Mouse (Mus musculus) neural tube, embryonic 10.5 days (tissue): ENCODE data around the gene Zfp526.

Source experiments
- DNase-seq: peaks from one replicate; pipeline ENCODE4 v3.0.0-alpha.2; 2017; ENCODE audit warnings: low spot score; ENCODE audit errors: extremely low spot score

The Zfp526 gene

GRCm38 (mm10) chr7:25209161-25209622, 12.0 kb upstream of the Zfp526 start:
- no peak for DNase-seq

GRCm38 (mm10) chr7:25210482-25210881, 10.7 kb upstream of the Zfp526 start:
- DNase-seq: no peak

- no peak for DNase-seq
These were observed 8.1 kb upstream of the Zfp526 start for GRCm38 (mm10) chr7:25213099-25213498.

- no peak for DNase-seq
These were observed 7.1 kb upstream of the Zfp526 start for GRCm38 (mm10) chr7:25214172-25214571.

GRCm38 (mm10) chr7:25217653-25218395, 3.4 kb upstream of the Zfp526 start:
- DNase-seq: no peak

- peak; percentile 88 for DNase-seq
These were observed 2.4 kb upstream of the Zfp526 start for GRCm38 (mm10) chr7:25218705-25219415.

- DNase-seq: no peak
These were observed 1.8 kb upstream of the Zfp526 start for GRCm38 (mm10) chr7:25219416-25219750.

DNA sequence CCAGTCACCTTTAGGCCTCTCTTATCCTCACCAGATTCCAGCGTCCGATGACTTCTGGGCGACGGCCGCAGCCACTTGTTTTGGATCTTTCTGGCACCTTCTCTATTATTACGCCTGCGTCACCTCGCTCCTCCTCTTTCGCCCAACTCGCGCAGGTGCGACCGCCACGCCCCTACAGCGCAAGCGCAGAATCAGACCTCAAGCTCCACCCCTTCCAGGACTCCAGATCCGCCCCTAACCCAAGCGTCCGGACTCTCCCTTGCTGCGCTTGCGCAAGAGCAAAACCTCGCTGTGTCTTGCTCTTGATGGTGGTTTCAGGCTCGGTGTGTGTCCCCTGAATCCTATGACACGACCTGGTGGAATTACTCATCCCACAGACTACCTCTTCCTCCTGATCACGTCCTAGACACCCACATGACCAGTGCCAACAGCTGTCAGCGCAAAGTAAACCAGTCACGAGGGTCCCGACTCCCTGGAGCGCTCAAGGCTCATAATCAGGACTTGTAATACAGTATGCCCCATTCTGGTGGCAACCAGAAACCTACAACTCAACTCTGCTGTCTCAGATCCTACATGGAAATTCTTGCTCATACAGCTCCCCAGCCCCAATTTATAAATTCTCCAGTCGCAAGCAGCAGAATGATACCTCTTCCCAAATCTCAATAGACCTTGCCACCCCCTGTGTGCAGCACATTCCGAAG, 1.3 kb upstream of the Zfp526 start:
- peak; percentile 91 for DNase-seq

- no peak for DNase-seq
These were observed 646 bp upstream of the Zfp526 start, which contains the start of gene Dedd2 for GRCm38 (mm10) chr7:25220457-25221101. Dedd2 (minus strand) TSS chr7:25220615.

DNA sequence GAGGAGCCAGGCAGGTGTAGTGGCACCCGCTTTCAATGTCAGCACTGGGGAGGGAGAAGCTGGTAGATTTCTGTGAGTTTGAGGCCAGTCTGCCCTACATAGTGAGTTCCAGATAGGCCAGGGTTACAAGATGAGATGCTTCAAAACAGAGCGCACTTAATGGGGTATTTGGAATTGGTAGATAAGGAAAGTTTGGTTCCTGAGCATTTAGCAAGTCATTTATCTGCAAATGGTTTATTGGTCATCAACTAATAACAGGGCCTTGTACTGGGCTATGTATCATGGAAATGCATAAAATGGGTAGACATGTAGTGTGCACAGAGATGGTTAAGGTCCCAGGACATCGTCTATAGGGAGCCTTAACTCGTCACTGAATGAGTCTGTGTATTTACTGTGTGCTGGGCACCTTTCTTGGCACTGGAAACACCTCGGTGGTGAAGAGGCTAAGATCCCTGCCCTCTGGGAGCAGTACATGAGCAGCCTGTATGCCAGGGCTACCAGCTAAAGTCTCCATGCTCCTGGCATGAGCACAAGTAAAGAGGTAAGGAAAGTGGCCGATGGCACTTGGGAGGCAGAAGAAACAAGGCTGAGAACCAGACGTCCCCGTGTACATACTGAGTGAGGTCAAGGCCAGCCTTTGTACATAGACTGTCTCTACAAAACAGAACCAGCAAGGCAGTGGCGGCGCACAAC, 1.2 kb downstream of the Zfp526 start:
- no peak for DNase-seq

- no peak for DNase-seq
These were observed 6.5 kb downstream of the Zfp526 start for GRCm38 (mm10) chr7:25227523-25228300.

GRCm38 (mm10) chr7:25230690-25231285, 9.6 kb downstream of the Zfp526 start:
- no peak for DNase-seq

DNA sequence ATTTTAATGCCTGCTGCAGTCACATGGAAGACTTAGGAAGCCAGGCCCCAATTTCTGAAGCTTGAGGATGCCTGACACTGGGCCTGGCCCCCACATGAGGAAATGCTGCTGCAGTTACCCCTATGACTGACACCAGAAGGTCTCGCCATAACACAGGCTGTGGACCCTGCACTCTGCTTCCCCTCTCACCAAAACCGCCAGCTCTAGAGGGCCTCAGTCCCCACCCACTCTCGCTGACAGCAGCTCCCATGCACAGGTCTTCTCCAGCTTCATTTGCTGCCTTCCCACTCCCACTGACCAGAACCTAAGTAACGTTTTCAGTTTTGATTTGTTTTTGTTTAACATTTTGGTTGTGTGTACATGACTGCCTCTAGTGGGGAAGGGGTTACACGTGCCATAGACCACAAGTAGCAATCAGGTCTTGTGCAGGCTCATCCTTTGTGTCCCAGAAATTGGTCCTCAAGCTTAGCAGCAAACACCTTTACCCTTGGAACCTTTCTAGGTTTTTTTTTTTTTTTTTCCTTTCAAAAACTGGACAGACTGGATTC, 10.9 kb downstream of the Zfp526 start:
- no peak for DNase-seq

- no peak for DNase-seq
These were observed 11.8 kb downstream of the Zfp526 start for GRCm38 (mm10) chr7:25233061-25233460.

DNA sequence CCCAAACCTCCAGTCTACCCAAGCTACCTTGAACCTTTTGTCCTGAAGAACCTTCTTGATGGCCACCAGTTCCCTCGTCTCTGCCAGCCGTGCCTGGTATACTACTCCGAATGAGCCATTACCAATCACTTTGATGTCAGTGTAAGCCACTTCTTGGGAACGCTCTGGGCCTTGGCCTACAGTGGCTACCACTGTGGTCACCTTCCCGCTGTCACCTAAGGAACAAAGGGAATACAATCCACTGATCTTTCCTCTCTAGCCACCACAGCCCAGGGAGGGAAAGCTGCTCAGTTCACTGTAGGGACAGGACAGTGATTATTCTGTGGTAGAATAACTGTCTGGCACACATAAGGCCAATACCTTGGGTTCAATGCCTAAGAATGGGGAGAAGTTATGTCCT, 14.3 kb downstream of the Zfp526 start:
- DNase-seq: no peak

DNA sequence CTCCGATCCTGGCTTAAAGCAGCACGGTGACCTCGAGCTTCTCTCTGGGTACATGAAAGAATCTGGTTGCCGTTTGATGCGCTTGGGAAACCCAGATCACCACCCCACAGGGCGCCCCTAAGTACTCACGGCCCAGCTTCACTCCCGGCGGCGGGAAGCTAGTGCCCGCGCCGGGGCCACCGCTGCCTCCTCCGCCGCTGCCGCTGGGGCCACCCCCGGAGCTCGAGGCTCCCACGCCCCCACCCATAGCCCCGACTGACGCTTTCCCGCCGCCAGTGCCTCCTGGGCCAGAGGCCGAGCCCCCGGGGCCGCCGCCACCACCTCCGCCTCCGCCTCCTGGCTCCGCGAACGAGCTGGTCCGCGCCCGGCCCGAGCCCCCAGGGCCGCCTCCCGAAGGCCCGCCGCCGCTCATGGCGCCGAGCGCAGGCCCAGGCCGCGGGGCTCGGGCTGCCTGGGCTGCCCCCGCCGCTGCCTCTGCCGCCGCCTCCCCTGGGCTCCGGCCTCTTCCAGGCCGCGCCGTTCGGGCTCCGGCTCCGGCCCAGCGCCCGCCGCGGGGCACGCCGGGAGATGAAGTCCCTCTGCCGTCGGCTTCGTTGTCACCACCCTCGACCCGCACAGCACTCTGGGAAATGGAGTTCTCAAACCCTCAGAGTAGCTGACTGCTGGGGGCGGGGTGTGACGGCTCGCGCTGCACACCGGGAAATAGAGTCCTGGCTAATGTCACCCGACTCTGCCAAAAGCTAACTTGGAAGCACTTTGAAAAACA, 16.2 kb downstream of the Zfp526 start, which contains the start of gene Gsk3a:
TSS of gene Gsk3a (minus strand) at position 603 of the 766 bp plus-strand sequence.
- no peak for DNase-seq

DNA sequence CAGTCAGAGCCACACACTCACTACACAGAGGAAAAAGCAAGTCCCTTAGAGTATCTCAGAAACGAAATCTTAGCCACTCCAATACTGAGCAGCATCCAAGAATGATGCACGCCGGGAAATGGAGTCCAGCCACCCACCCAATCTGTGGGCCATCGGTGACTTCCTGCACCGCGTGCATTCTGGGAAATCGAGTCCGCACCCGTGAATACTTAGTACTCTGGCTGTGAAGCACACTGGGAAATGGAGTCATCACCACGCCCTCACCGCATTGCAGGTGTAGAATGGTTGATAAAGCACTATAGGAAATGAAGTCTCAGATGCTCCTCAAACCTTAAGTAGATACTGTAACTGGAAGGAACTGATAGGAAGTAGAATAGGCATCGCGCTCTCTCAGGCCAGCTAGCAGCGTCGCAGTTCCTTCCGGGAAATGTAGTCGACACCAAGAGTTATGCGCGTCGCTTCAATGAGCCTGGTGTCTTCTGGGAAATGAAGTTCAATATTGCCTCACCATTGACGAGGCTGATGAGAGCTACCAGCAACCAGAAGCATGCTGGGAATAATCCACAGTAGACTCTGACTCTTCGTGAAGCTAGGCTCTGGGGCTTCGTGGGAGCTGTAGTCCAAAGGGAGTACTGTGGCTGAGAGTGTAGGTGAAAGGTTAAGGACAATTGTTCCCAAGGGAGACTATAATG, 16.9 kb downstream of the Zfp526 start:
- peak; percentile 96 for DNase-seq
